Mouse (Mus musculus): ENCODE data around the gene Dusp3.

- TF ChIP-seq POLR2A (IDR thresholded peaks at IDR 0.05; ENCODE audit: insufficient read depth, low read length) (no peak), CTCF (IDR thresholded peaks at IDR 0.05; ENCODE audit: low read depth, low read length) (no peak)
These were observed 26.4 kb upstream of the Dusp3 start for GRCm38 (mm10) chr11:102013201-102013600.
